Mouse (Mus musculus): ENCODE data around the gene Rpp25l. TPM values are rescaled to one million over a fixed set of nuclear protein-coding genes. Genes with fewer than 3 reads are reported as not detected.
A peak's percentile ranks its signal among the peaks of the same experiment; 100 is the strongest.
"Not testable (repeated sequence)": the region's sequence is repeated elsewhere in the genome, so short reads cannot be mapped to it uniquely, and the experiment has no call there.

The Rpp25l gene
- polyA plus RNA-seq, 1 experiment from 2014 or later: 65.2 TPM

DNA sequence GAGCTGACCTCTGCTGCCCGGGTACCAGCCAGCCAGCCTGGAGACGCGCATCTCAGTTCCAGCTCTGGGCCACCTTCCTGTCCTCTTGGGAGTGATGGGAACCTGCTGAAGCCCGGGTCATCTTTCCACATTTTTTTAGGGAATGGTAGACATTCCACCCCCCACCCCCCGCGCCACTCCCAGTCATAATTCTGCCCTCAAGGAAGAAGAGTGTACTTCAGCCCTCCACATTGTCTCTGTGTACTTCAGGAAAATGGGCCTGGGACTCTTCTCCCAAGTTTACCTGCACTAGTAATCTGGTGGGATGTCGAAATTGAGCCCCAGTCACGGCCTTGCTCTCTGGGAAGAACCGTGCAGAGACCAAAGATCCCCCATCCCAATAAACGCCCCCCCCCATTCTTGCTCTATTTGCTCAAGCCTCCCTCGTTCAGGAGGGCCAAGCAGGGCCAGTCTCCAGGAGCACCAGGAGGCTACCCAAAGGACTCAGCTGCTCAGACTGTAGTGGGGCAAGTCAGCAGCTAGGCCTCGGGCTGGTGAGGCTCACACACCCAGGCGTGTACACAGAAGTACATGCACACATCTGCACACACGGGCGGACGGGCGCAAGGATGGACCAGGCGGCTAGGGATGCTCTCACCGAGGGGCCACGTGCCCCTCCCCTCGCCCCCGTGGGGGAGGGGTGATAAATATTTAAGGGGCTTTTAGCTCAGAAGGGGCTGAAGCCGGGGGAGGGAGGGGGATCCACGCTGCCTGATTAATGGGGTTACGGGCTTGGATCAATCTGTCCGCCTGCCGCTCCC, 29.0 kb downstream of the Rpp25l start:
- H3K27me3 ChIP-seq (ENCODE audit: insufficient read depth, low read length); H3K9me3 ChIP-seq (replicated peaks; ENCODE audit: low read length); DNase-seq (ENCODE audit: low spot score); H3K4me2 ChIP-seq (ENCODE audit: low read length); ATAC-seq (replicated peaks; ENCODE audit: low FRiP score, low read depth); H3K27ac ChIP-seq; H3K4me3 ChIP-seq (replicated peaks; ENCODE audit: low read depth, low read length); H3K36me3 ChIP-seq (ENCODE audit: insufficient read depth, low read length); H3K9ac ChIP-seq (ENCODE audit: low read depth, low read length): not testable (repeated sequence)
- WGBS: 3% methylated on average over 17 of the region's 27 CpGs
- peaks cover 11% of the 10 kb centered on the region for H3K4me1 ChIP-seq (replicated peaks; ENCODE audit: insufficient read depth, low read length)

DNA sequence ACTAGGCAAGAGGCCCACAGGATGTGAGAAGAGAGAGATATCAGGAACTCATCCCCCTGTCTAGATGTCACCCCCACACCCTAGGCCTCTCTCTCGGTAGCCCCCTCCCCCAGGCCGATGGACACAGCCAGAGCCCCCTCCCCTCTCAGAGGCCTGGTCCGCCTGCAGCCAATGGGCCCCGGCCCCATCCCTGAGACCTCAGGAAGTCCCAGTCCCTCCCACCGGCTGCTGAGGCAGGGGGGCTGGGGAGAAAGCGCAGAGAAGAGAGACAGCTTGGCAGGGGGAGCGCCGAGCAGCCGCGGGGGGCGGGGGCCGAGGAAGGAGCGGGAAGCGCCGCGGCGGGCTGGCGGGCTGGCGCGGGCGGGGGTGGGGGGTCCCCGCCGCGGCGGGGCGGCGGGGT, 30.0 kb downstream of the Rpp25l start:
- DNase-seq (ENCODE audit: low spot score): not testable (repeated sequence)
- WGBS: 0% methylated on average over 5 of the region's 27 CpGs

DNA sequence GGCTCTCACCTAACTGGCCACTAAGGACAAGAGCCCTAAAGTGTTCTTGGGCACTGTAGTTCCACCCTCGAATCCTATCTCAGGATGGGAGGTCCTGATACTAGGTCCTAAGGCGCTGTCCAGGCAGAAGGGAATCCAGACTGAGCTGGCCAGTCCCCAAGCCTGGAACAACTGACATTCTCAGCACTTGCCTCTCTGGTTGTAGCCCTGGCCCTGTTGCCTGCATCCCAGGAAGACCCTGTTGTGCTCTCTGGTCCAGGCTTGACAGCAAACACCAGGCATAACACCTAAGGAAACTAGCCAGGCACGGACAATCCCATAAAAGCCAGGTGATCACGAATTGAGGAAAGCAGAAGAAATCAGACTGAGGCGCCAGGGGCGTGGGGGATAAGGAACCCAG, 30.5 kb downstream of the Rpp25l start:
- peaks cover 19% of the 10 kb centered on the region for H3K4me1 ChIP-seq (replicated peaks; ENCODE audit: insufficient read depth, low read length)
- no peak overlapping the region for H3K27ac ChIP-seq
- no peak for TF ChIP-seq CTCF (IDR thresholded peaks at IDR 0.05; ENCODE audit: low read depth)
- H3K4me3 ChIP-seq (replicated peaks; ENCODE audit: low read depth, low read length): no peak overlapping the region
- DNase-seq (ENCODE audit: low spot score): no peak
- H3K27me3 ChIP-seq (ENCODE audit: insufficient read depth, low read length): no peaks in the 10 kb centered on the region; the same call in 1 of the 2 replicates
- ATAC-seq (replicated peaks; ENCODE audit: low FRiP score, low read depth): no peak
- no peaks in the 10 kb centered on the region for H3K36me3 ChIP-seq (ENCODE audit: insufficient read depth, low read length)
- WGBS: 25% methylated on average over 6 of the region's 6 CpGs
- no peak overlapping the region for H3K4me2 ChIP-seq (ENCODE audit: low read length)
- no peaks in the 10 kb centered on the region for H3K9me3 ChIP-seq (replicated peaks; ENCODE audit: low read length)
- no peak overlapping the region for H3K9ac ChIP-seq (ENCODE audit: low read depth, low read length)

More for the DNA sequence above, 30.0 kb downstream of the Rpp25l start:
- not testable (repeated sequence) for H3K9me3 ChIP-seq (replicated peaks; ENCODE audit: low read length); H3K27ac ChIP-seq; H3K9ac ChIP-seq (ENCODE audit: low read depth, low read length); H3K27me3 ChIP-seq (ENCODE audit: insufficient read depth, low read length); H3K4me3 ChIP-seq (replicated peaks; ENCODE audit: low read depth, low read length); H3K36me3 ChIP-seq (ENCODE audit: insufficient read depth, low read length)
- Histone ChIP-seq H3K4me1 (replicated peaks; ENCODE audit: insufficient read depth, low read length) (peaks cover 19% of the 10 kb centered on the region), H3K4me2 (ENCODE audit: low read length) (peak overlapping the region; percentile 38; the same call in 1 of the 2 replicates)
- ATAC-seq (replicated peaks; ENCODE audit: low FRiP score, low read depth): 0 out of 2 replicates have a peak, but pooled peaks have one; percentile 27

DNA sequence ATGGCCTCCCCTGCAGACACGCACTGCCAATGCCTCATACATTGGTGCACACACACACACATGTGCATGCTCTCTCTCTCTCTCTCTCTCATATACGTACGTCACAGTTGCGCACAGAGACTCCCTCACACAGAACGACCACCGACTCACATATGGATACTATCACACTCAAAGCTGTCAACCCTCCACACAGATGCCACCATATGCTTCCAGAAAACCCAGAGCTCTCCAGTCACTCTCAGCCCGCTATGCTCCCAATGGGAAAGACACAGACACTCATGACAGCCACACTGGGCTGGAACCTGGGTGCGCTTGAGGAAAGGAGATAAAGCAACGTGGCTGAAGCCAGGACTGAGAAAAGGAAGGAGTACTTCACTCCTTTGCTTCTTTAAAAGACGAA, 31.4 kb downstream of the Rpp25l start:
- no peaks in the 10 kb centered on the region; the same call in 1 of the 2 replicates for H3K27me3 ChIP-seq (ENCODE audit: insufficient read depth, low read length)
- no peak overlapping the region for H3K27ac ChIP-seq
- no peak for ATAC-seq (replicated peaks; ENCODE audit: low FRiP score, low read depth)

DNA sequence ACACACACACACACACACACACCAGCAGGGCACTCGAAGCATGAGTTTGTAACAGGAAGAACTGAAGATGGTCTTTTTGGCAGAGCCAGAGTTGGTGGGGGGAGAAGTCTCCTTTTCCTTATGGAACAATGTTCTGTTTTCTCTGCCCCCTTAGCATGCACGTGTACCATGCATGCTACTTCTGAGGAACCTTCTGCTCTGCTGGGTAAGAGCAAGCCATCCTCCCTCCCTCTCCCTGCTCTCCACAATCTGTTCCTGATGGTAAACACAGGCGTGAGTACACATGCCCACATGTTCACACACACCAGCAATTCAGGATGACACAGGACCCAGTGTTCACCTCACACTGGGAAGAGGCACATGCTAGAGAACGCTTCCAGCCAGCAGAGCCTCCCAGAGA, 32.2 kb downstream of the Rpp25l start:
- TF ChIP-seq CTCF (IDR thresholded peaks at IDR 0.05; ENCODE audit: low read depth): no peak
- no peak for ATAC-seq (replicated peaks; ENCODE audit: low FRiP score, low read depth)
- H3K9ac ChIP-seq (ENCODE audit: low read depth, low read length): no peak overlapping the region
- H3K9me3 ChIP-seq (replicated peaks; ENCODE audit: low read length): no peaks in the 10 kb centered on the region
- H3K27me3 ChIP-seq (ENCODE audit: insufficient read depth, low read length): no peaks in the 10 kb centered on the region; the same call in 1 of the 2 replicates
- no peak overlapping the region for H3K27ac ChIP-seq
- no peak overlapping the region for H3K4me3 ChIP-seq (replicated peaks; ENCODE audit: low read depth, low read length)
- no peaks in the 10 kb centered on the region for H3K36me3 ChIP-seq (ENCODE audit: insufficient read depth, low read length)
- WGBS: 68% methylated on average over 4 of the region's 4 CpGs
- H3K4me2 ChIP-seq (ENCODE audit: low read length): no peak overlapping the region
- H3K4me1 ChIP-seq (replicated peaks; ENCODE audit: insufficient read depth, low read length): peaks cover 28% of the 10 kb centered on the region
- DNase-seq (ENCODE audit: low spot score): no peak

More for the DNA sequence above, 31.4 kb downstream of the Rpp25l start:
- 72% methylated on average over 10 of the region's 10 CpGs for WGBS
- H3K9me3 ChIP-seq (replicated peaks; ENCODE audit: low read length): no peaks in the 10 kb centered on the region
- DNase-seq (ENCODE audit: low spot score): no peak
- no peak for TF ChIP-seq CTCF (IDR thresholded peaks at IDR 0.05; ENCODE audit: low read depth)
- H3K4me2 ChIP-seq (ENCODE audit: low read length): no peak overlapping the region
- H3K4me1 ChIP-seq (replicated peaks; ENCODE audit: insufficient read depth, low read length): peaks cover 21% of the 10 kb centered on the region
- H3K9ac ChIP-seq (ENCODE audit: low read depth, low read length): no peak overlapping the region
- H3K4me3 ChIP-seq (replicated peaks; ENCODE audit: low read depth, low read length): no peak overlapping the region
- H3K36me3 ChIP-seq (ENCODE audit: insufficient read depth, low read length): no peaks in the 10 kb centered on the region

DNA sequence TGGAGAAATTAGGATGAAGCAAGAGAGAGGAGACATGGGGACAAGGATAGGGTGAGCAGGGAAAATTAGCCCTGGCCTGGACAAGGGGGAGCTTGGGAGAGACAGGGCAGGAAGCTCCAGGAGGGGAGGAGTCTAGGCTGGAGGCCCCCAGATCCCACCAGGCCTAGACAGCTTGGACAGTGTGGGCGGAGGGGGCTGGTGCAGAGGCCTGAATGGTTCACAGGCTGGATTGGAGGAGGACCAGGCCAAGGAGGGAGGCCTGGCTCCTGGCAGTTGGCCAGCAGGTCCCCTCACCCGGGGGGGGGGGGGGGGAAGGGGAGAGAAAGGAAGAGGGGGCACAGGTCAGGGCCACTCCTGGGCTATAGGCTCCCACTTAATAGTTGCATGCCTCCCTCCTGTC, 34.0 kb downstream of the Rpp25l start:
- 40% methylated on average over 1 of the region's 2 CpGs for WGBS
- no peak overlapping the region for H3K4me2 ChIP-seq (ENCODE audit: low read length)
- H3K27me3 ChIP-seq (ENCODE audit: insufficient read depth, low read length): no peaks in the 10 kb centered on the region; the same call in 1 of the 2 replicates
- H3K36me3 ChIP-seq (ENCODE audit: insufficient read depth, low read length): no peaks in the 10 kb centered on the region
- no peak overlapping the region for H3K4me3 ChIP-seq (replicated peaks; ENCODE audit: low read depth, low read length)
- no peak for TF ChIP-seq CTCF (IDR thresholded peaks at IDR 0.05; ENCODE audit: low read depth)
- H3K4me1 ChIP-seq (replicated peaks; ENCODE audit: insufficient read depth, low read length): peaks cover 33% of the 10 kb centered on the region
- ATAC-seq (replicated peaks; ENCODE audit: low FRiP score, low read depth) (no peak), DNase-seq (ENCODE audit: low spot score) (peak; percentile 45)
- H3K27ac ChIP-seq: peak overlapping the region; percentile 28; the same call in 1 of the 2 replicates
- H3K9ac ChIP-seq (ENCODE audit: low read depth, low read length): no peak overlapping the region
- H3K9me3 ChIP-seq (replicated peaks; ENCODE audit: low read length): no peaks in the 10 kb centered on the region
